Mouse (Mus musculus): ENCODE results near the gene C1qtnf2.

C1qtnf2 gene

GRCm38 (mm10) chr11:43483122-43483792 lies 9.2 kb downstream of the C1qtnf2 start:
- DNase-seq: no peak

GRCm38 (mm10) chr11:43484057-43484456 lies 10.0 kb downstream of the C1qtnf2 start:
- DNase-seq: no peak

- DNase-seq: no peak
Measured at GRCm38 (mm10) chr11:43484652-43485051, 10.6 kb downstream of the C1qtnf2 start.

DNA sequence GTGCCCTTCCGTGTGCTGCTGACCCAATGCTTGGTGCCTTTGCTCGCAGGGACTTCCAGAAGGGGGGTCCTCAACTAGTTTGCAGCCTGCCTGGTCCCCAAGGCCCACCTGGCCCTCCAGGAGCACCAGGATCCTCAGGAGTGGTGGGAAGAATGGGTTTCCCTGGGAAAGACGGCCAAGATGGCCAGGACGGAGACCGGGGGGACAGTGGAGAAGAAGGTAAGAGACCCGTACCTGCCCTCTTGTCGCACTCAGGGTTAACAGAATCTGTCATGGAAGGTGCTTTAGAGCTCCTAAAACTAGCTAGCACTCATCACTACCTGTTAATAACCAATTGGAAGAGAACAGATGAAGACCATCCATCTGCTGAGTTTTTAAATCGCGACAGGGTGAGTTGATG lies 11.8 kb downstream of the C1qtnf2 start:
- DNase-seq: no peak

DNA sequence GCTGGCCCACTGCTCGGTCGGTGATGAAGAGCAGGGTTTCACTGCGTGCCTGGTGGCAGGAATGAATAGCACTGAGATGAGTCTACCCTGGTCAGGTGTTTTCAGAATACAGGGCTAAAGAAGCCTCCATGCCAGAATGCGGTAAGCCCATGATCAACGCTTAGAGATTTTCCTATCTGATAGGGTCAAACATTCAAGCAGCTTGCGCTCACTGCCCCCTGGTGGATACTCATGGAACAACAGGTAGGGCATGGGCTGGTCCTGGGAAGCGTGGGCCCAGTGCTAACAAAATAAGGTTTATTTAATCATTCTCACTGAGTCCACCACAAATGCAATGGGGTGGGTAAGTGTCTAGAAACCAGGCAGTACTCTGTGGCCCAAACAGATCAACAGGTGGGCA lies 18.6 kb downstream of the C1qtnf2 start:
- peak; percentile 83 to 88 for DNase-seq

- DNase-seq: peak; percentile 87 to 91
Measured at GRCm38 (mm10) chr11:43493815-43494409, 19.8 kb downstream of the C1qtnf2 start.

GRCm38 (mm10) chr11:43495037-43495436 lies 21.0 kb downstream of the C1qtnf2 start:
- no peak for DNase-seq

GRCm38 (mm10) chr11:43495532-43495931 lies 21.5 kb downstream of the C1qtnf2 start:
- peak in 1 of 2 experiments; percentile 68 for DNase-seq

- no peak for DNase-seq
Measured at GRCm38 (mm10) chr11:43501256-43501655, 27.2 kb downstream of the C1qtnf2 start.

DNA sequence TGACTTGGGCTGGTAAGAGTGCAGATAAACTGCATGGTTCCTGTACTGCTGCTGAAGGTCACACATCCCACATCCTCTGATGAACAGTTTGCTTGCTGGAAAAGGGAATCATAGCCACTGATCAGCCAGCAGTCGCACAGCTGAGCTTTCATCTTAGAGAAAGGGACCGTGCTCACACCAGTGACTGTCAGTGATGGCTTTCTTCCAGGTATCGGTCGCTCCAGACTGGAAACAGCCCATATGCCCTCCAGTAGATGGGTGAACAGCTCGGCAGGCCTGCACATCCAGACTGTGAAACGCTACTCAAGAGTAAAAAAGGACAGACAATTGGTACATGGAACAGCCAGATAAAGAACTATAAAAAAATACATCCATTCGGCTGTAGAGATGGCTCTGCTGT lies 31.1 kb downstream of the C1qtnf2 start:
- DNase-seq: no peak

GRCm38 (mm10) chr11:43507976-43508375 lies 33.9 kb downstream of the C1qtnf2 start:
- peak; percentile 38 to 50 for DNase-seq

DNA sequence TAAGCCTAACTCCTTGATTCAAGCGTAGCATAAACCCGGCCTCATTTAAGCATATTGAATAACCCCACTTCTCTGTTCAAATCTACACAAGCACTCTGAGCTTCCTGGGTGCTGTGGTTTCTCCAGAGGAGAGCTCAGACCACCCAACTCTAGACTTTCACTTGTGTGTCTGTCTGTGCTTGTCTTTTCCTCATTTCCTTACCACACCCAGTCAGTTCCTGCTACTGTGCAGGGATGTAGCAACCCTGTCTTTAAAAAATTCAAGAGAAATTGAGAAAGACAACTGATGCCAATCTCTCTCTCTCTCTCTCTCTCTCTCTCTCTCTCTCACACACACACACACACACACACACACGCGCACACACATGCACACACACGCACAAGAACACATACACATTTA lies 35.8 kb downstream of the C1qtnf2 start:
- DNase-seq: no peak

DNA sequence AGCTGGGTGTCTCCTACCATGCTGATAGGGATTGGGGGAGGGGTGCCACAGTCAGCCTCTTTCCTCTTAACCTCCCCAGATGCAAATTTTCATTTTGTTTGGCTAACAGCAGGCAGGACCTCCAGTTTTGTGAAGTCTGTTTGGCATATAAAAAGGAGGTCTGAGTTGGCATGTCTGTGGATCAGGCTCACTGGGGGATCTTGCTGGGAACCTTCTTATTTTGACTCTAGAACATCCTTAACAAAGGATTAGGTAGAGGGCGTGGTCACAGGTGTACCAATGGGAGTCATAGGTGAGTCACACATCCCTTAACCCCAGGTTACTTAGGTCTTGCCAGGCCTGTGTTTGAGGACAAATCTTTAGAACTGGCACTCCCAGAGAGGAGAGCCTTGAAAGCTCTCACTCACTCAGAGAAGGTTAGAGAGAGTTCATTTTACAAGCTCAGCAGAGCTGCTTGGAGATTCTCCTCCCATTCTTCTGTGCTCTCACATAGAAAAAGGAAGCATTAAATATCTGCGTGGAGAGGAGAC lies 38.6 kb downstream of the C1qtnf2 start:
- no peak for DNase-seq

DNA sequence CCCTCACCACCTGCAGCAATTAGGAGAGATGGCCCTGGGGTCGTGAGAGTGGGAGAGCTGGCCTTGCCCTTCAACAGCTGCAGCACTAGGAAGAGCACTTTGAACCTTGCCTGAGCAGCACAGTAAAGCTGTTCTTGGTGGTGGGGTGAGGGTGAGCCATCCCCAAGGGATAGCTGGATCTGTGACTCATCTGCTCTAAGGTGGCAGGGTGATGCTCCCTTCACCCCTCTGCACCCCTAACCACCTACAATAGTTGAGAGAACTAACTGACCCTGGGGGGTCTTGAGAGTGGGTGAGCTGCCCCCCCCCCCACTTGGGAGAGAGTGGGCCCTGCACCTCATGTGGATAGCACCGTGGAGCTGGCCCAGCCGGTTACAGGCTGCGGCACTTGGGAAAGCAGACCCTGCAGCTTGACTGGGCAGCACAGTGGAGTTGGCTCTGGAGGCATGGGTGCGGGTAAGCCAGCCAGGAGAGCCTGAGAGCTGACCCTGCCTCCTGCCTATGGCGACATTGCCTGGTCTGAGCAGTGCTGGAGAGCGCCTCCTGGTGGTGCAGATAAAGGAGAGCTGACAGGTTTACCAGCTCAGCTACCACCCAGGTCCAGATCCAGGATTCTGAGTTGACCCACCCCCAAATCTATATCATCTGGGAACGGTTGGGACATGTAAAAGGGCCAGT lies 42.4 kb downstream of the C1qtnf2 start:
- DNase-seq: peak; percentile 68 to 76

- peak; percentile 86 to 88 for DNase-seq
Measured at GRCm38 (mm10) chr11:43517641-43518040, 43.6 kb downstream of the C1qtnf2 start.

DNA sequence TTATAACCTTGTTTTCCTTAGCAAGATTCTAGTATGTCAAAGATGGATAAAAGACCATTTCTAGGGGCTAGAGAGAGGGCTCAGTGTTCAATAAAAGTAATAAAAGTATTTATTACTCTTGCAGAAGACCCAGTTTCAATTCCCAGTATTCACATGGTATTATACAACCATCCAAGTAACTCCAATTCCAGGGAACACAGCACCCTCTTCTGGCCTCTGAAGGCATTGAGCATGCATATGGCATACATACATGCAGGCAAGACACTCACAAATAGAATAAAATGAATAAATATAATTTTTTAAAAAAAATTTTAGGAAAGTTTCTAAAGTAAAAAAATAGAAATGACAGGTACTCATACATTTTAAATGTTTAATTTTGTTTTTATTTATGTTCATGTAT lies 44.0 kb downstream of the C1qtnf2 start:
- peak in 1 of 2 experiments; percentile 64 for DNase-seq

DNA sequence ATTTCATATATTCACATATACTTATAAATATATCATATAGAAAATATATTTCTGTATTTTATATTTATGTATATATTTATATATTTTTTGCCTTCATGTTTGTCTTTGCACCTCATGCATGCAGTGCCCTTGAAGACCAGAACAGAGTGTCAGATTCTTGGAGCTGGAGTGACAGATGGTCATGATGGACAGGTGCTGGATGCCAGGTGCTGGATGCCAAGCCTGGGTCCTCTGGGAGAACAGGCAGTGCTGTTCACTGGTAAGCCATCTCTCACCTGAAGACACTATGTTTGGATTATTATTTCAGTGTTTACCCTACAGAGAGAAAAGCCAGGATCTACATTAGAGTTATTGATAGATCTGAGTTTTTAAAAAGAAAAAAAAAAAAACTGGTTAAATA lies 44.7 kb downstream of the C1qtnf2 start:
- DNase-seq: peak; percentile 63 to 78

DNA sequence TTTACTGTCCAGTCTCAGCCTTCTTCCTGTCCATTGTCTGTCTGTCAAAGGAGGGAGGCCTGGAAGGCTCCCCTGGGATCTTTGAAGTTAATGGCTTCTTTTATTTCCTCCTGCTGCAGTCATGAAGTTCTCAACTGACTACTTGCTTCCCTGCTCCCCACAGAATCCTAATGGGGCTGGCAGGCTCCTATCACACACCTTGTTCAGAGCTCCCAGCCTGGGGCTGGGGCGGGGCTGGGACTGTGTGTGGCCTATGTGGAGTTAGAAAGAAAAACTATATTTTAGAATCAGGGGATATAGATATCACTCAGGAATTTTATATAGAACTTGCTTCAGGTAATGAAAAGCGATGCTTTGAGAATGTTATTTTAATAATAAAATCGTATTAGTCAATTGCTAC lies 46.4 kb downstream of the C1qtnf2 start:
- DNase-seq: no peak

DNA sequence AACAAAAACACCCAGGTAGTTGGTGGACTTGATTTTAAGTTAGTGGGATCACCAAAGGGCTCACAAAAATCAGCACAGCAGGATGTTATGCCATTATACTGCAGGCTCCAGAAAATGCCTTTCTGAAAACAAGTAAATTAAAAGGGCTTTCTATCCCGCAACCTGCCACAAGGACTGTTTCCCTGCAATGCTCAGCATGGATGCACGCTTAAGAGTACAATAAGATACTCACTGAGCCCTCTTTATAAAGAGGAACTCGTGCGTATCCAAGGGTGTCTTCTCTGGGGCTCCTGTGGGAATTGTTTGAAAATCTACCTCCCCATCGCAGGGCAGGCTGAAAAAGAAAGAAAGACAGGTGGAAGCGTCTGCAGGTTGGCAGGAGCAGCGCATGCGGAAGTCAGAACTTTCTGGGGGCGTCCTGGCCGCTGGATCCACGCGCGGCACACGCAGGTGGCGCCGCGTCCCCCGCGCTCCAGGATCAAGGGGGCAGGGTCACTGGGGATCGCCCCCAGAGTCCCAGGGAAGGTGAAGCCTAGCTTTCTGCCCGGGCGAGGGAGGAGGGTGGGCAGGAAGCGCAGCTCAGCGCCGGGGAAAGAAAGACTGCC lies 54.1 kb downstream of the C1qtnf2 start:
- no peak for DNase-seq

DNA sequence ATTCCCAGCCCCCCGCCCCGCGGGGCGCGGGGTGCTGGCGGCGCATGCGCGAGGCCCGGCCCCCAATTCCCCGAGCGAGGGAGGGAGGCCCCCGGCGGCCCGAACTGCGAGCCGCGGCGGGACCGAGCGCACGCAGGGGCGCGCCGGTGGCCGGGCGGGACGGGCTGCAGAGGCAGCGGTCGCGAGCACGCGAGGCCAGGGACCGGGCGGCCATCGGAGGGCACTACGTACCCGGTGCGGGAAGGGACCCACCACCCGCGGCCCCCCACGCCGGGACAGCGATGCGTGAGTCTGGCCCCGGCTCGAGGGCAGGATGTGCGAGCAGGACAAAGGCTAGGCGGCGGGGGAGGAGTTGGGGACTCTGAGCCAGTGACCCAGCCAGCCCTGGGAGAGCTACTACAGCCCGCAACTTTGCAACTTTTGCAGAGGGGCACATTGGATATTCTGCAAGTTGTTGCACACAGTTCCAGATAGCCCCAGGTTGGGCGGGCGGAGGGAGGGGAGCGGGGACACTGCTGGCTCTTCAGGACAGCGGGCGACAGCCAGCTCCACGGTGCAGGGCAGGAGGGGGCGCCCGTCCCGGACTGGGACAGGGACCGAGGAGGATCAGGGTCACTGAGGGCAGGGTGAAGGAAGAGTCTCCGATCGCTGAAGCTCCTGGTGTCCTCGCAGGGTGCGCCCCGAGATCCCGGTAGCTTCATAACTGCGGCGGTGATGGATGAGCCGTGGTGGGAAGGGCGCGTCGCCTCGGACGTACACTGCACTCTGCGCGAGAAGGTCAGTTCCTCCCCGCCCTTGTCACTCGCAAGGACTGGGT lies 54.8 kb downstream of the C1qtnf2 start, which contains the start of gene Ccnjl:
TSS of gene Ccnjl (plus strand) at position 102 of the 817 bp plus-strand sequence.
- DNase-seq: peak; percentile 86 to 89

- DNase-seq: no peak
Measured at GRCm38 (mm10) chr11:43530043-43530442, 56.0 kb downstream of the C1qtnf2 start.

DNA sequence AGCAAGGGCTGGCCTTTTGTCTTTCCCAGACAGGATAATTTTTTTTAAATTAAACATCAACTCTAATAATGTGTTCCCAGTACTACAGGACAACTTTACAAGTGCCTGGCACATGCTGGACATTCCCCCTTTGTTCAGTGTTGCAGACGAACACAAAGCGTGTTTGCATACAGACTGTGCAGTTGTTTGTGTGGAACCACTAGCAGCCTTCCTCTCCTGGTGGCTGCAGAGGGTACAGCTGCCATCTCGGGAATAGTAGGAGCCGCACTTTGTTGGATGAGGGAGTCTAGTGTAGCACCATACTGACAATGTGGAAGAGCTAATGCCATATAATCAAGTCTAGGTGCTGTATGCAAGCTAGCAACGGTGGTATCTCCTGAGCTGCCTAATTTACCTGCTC lies 57.5 kb downstream of the C1qtnf2 start:
- DNase-seq: no peak

Data from cerebellum, postnatal 25 days (tissue).